Mouse (Mus musculus) embryo, embryonic 10.5 days (tissue): ENCODE results near the gene Ehbp1.

Experiments
- DNase-seq: peaks from one replicate; pipeline ENCODE4 v3.0.0-alpha.2; 2015; ENCODE audit warnings: low spot score

Ehbp1 gene

DNA sequence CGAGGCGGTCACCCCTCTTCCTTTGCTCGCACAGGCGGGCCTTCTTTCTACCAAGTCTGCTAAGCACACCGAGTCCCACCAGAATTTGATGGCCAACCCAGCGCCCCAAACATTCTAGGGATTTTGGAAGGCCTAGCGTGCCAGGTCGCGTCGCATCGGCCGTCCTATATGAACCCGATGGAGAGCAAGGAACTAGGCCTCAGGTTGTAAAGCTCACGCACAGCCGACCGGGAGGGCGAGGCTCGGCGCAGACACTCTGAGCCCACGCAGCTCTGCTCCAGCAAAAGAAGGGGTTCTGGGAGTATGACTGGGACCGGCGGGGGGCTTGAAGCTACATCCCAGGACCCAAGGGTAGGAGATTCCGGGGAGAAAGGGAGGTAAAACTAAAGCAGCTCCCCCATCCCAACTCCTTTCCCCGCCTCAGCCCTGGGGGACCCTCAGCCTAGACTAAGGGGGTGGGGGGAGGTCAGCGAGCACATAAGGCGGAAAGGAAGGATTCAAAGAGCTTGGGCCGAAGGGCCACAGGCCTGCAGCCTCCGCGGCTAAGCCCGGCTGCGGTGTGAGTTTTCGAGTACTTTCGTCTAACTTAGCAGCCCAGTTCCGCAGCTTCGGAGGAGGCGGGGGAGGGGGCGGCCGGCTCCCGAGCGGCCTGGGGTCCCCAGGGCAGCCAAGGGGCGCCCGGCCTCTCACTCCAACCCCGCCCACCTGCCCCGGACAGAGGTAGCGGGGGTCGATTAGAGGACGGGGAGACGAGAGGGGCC is 341.6 kb downstream of the Ehbp1 start:
- peak; percentile 53 for DNase-seq

DNA sequence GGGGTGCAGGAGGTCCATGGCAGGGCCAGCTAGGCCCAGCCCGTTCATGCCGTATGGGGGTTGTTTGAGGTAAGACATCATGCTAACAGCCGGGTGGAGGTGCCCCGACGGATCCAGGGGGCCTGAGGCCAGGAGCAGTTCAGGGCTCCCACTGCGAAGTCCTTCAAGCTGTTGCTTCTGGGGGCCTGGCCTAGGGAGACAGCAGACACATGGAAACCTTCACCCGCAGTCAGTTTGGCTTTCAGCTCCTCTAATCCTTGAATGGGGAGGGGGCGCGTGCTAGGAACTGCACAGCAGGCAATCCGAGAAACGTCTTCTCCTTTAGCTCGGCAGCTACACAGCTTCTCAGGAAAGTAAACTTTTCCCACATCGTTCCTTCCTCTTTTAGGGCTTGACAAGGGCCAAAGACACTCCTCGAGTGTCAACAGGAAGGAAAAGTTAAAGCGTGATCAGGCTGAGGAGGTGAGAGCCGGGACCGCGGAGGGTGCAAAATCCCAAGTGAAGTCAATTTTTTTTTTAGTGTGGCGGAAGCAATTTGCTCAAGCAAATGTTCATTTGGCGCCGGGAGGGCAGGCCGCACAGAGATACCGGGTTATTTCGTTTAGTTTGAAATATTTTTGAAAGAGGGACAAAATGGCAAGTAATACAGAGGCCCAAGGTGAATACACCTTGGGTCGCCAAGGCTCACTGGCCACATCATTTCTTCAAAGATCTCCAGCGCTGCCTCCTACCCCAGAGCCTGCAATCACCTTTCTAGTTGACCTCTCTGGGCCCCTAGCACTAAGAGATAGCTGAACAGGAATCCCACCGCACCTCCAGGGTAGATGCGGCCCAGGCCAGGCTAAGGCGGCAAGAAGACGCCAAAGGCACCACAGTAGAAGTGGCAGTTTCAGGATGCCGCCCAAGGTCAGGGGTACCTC is 342.4 kb downstream of the Ehbp1 start:
- peak; percentile 59 for DNase-seq

DNA sequence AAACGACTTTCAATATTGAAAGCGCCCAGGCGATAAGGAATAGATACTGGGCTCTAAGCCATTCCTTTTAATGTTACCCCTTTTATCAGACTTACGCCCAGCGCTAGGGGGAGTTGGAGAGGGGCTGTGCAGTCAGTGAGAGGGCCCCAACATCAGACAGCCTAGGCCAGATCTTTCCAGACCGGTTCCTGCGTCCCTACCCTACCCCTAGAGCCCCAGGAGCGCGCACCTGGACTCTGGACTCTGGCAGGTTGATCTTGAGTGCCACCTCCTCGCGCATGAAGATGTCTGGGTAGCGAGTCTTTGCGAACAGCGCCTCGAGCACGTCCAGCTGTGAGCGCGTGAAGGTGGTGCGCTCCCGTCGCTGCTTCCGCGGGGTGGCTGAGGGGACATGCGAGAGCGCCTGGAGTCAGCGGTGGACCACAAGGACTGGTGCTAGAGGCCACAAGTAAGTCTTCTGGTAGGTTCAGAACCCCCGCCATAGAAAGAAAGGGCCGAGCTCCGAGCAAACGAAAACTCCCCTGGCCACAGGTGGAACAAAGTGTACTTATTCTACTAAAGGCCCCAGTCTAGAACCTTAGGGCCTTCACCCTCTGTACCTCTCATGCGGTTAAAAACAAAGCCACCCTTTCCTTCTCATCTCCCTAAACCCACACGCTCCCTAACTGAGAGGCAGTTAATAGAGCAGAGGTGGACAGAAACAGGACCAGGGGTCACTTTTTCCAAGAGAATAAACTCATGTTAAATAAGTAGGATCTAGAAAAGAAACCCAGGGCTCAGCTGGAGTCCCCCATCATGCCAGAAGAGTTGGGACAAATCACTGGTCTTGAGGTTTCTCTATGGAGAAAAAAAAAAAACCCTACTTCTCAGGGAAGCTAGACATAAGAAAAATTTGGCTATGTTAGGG is 343.7 kb downstream of the Ehbp1 start:
- DNase-seq, result peak; percentile 61

DNA sequence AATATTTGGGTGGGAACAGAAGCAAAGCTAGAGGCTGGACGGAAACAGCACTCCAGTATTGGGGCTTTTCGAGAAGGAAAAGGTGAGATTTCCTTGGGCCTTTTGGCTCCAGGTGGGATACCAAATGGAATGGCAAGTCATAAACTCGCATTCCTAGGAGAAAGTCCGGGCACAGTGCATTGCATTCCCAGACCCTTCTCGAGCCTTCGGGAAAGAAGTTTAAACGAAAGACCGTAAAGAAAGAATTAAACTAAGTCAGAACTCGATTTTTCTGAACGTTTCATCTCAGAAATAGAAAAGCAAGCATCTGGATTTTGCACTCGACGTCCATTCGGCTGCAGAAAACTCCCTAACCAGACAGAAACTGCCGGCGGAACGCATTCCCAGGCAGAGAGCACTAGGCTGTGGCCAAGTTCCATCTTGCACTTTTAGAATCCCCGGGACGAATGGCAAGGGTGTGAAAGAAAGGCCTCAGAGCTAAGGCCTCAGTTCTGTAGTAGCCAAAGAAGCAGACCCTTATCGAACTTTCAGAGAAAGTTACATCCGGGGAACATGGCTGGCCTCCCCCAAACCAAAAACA is 344.4 kb downstream of the Ehbp1 start:
- DNase-seq, result no peak

DNA sequence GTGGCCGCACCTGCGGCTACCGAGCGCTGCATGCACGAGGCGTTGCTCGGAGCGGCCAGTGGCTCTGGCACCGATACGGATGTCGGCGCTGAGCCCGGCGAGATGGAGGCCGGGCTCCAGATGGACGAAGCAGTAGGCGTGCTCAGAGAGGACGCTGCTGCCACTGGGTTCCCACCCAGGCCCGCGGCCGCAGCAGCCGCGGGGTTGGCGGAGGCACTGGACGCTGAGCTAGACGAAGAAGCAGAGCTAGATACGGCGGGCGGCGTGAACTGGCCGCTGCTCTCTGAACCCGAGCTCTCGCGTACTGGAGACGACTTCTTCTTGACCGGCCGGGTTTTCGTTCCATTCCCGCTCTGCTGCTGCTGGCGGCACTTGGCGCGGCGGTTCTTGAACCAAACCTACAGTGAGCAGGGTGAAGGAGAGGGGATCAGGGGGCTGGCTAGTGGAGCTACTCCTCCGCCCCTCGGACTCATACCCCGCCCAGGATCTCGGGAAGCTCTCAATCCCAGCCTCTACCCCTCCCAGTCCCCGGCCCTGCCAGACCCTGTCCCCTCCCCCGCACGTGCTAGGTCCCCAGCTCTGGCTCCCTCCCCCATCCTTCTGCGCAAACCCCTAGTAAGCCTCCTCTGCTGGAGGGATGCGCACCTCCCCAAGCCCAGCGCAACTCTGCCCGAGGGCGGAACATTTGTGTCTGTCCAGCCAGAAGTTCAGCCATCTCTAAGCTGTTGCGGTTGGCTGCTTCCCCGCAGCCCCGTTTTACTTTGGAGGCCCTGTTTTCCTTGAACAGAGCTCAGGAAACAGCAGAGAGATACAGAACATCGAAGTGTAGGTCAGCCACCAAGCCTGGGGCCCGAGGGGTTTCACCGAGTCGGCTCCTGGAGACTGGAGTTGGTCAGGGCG is 345.2 kb downstream of the Ehbp1 start:
- DNase-seq, result peak; percentile 77

DNA sequence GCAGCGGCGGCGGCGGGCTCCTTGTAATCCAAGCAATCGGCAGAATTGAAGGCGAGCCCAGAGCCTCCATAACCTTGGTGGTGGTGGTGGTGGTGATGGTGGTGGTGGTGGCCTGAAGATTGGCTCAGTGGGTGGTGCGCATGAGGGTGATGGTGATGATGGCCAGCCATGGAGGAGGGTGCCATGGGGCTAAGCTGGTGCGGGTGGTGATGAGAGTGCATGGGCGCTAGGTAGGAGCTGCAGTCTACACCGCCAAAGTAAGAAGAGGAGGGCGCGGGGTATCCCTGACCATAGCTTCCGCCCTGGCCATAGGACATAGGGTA is 345.8 kb downstream of the Ehbp1 start:
- DNase-seq, result no peak

DNA sequence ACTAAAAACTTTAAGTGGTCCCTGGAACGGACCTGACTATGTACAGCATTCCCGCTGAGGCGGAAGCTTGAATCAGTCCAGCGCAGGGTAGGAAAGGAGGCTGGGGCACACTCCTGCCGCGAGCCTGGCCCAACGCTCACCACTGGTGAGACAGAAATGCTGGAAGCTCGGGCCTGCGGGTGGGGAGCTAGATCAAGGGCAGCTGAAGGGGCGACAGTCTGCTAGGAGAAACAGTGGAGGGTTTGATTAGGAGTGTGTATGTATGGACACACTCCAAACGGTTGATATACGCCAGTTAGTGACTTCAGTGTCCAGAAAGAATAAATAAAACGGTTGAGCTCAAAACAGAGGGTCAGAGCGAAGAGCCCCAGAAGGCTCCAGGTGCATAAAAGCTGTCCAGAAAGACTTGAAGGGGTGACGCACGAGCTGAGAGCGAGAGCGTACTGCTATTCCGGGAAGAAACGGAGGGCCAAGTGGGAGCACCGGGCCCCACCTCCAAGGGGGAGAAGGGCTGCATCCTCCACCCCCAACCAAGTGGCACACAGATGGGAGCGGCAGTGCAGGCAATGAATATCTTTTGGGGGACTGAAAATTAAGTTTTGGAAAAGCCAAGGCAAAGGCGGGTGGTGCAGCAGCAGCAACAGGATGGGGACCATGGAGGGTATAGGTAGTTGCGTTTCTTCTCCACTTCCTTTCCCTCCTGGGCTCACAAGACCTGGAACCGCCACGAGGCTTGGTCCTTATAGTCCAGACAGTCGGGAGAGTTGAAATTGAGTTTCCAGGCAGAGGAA is 346.4 kb downstream of the Ehbp1 start:
- DNase-seq, result peak; percentile 69

DNA sequence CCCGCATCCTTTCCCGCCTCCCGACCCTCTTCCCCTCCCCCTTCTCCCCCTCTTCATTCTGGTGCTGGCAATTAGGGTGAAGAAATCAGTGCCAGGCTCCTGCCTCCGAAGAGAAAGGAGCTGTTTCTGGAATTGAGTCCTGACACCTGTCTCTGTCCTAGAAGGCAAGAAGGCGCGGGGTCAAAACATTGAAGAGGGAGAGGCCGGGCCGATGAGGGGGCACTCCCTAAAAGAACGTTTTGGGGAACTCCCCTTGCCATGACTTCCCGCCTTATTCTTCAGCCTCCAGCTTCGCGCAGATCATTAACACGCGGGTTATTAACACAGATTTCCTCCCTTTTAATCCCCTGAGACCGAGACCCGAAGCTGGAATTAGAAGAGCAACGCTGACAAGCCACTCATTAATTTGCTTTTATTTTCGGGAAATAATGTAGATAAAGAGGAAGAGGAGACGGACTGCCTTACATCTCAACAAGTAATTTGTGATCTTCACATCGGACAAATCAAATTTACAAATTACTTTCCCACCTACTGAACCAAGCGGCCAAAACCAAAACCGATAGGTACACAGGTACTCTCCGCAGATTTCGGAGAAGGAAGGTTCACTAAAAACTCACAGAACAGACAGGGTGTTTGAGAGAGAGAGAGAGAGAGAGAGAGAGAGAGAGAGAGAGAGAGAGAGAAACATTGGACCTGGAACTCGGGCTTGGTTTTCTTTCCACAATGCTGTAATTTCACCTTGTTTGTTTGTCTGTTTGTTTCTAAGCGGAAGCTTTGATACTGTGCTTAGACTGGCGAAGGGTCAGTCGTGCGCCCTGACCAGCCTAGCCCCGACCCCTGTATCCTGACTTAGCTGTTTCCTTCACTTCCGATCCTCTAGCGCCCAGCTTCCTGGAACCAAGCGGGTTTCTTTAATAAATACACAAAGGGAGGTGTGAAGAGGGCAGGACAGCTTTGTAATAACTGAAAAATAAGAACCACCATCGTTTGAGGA is 347.4 kb downstream of the Ehbp1 start:
- peak; percentile 57 for DNase-seq

DNA sequence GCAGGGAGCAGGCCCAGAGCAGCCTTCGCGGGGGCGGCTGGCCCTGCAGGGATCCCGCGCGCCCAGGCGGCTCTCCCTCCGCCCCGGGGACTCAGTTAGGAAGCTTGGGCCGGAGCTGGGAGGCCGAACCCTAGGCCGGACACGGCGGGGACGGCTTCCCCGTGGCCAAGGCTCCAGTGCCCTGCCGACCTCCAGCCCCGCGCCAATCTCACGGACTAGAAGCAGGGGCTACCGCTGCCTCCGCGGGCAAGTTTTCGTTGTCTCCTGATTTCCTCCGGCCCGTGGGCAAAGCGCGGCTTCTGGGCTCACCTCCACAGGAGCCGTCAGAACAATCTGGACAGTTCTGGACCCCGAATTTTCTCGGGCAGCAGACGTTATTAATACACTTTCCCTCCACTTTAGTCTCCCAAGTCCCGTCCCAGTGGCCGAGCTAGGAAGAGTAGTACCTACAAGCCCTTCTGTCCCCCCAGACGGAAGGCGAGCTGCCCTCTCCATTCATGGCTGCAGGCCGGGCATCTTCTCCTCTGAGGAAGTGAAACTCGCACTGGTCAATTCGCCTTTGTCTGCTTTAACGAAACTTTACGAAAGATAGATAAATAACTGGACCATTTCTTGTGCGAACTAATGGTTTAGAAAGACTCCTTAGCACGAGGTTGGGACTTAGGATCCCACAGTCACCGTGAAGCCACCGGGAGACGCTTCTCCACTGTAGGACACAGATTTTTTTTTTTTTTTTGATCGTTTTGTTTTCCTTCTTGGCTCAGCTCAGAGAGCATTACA is 348.3 kb downstream of the Ehbp1 start:
- peak; percentile 72 for DNase-seq

DNA sequence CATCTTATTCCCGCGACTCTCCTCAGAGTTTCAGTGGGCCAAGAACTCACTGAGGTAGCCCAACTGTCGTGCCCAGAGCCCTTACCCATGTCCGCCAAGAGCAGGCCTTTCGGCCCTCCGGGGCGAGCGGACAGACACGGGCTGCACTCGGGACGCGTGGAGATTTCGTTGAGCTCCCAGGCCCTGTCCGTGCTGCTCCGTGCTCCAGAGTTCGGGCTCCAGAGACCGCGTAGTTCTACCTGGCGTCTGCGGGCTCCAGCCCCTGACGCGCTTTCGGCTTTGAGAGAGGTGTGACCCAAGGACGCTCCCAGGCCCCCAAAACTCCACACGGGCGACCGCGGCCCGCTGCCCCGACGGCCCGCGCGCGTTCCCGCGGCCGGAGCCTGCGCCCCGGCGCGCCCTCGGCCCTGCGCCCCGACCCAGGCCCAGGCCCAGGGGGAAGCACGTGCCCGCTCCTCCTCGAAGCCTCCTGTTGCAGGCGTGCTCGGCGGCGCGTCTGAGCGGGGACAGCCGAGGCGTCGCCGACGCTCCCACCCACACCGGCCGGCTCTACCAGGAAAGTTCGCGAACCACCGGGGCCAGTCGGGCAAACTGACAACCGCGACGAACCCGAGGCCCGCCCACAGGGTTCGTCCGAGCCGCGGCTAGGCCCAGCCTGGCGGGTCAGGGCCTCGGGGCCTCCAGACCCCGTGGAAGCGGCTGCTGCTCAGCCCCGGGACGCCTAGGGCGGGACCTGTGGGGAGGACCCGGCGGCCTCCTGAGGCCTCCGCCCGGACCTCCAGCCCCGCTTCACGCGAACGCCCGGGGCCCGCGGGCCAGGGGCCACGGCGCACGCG is 349.1 kb downstream of the Ehbp1 start:
- peak; percentile 58 for DNase-seq

DNA sequence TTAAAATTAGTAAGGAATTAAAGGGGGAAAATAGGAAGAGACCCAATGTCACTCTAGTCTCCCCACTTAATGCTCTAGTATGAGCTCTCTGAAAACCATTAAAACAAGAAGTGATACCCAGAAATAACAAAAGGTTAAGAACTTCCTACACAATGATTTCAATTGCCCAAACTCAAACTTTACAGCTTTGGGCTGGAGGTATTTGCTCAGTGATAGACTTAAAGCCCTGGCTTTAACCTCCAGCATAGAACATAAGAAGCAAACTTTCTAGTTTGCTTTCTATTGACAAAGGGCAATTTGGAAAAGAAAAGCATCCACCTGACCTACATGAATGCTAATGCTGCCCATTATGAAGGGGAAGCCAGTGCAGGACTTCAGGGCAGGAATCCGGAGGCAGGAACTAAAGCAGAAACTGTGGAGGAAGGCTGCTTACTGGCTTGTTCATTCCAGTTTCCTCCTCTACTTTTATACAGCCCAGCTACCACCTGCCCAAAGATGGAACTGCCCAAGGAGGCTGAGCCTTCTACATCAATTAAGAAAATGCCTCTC is 353.6 kb downstream of the Ehbp1 start:
- DNase-seq, result no peak

DNA sequence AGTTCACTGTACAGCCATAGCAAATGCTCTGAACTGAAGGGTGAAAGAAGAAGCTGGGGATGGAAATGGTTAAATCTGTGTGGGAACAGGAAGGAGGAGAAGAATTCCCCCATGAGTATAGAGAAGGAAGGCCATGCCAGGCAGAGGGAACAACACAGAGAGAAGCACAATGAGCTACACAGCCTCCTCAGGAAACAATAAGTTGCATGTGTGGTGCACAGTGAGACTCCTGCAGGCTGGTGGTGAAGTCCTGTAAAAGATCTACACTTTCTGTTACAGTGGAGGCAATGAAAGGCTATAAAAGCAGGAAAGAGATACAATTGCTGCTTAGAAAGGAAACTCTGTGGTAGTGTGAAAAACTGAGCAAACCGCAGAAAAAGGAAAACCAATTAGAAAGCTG is 357.0 kb downstream of the Ehbp1 start:
- DNase-seq, result peak; percentile 18

DNA sequence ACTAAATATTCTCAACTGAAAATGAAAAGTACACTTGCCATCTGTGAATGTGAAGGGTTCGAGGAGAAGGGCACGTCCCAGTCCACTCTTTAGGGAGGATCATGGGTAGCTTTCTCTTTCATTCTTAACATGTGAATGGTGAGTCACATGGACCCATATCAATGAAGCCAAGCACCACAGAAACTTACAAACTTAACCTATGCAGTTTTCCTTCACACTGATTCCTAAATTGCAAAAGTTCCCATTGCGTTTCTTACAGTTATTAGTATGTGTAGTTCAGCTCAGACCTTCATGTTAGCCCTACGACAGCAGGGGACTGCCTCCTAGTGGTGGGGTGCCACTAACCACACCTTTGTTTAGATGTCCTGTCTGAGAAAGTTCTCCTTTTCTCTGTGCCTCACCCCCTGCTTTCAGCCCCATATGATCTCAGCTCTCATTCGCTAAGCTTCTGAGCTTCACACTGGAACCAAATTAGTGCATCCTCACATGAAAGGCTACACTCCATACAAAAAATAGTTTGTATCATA is 368.0 kb downstream of the Ehbp1 start:
- peak; percentile 23 for DNase-seq

DNA sequence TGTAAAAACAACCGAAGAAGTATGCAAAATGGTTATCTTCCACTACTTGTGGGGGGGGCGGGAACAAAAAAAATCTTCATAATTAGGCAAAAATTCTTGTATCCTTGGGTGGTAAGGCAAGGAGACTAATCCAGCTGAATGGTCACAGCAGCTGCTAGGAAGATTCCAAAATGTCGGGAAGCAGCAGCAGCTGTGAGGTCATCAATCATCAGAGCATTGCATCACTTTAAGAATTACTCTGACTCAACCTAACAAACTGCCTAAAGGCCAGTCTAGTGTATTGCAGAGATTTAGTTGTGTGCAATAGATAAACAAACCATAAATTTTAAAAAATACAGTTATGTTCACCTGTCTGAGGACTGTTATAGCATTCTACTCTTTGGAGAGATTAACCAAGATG is 368.5 kb downstream of the Ehbp1 start:
- peak; percentile 15 for DNase-seq

DNA sequence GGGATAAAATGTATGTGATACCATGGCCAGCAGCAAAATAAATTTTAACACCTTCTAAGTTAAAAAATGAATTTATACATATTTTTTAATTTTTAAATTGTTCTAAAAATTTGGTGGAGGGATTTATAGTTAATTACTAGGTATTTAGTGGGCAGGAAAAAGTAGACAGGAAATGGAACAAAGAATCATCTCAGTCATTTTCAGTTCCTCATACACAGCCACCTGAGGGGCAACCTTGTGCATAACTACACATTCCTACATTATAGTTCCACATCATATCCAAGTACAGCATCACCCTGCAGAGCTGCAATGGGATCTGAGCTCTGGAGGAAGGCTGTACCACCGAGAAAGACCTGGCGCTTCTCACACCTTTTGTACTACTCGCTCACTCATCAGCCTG is 373.2 kb downstream of the Ehbp1 start:
- DNase-seq, result no peak
